Mouse (Mus musculus) liver, adult 2 months (tissue): Measurements from ENCODE around the gene Tprkb. TPM values are rescaled to one million over a fixed set of nuclear protein-coding genes. Genes with fewer than 3 reads are reported as not detected.
"Not testable (repeated sequence)": the region's sequence is repeated elsewhere in the genome, so short reads cannot be mapped to it uniquely, and the experiment has no call there.

Experiments used
- DNase-seq: peaks from one replicate; pipeline ENCODE4 v3.0.0-alpha.2; 2011; ENCODE audit warnings: low read depth, low spot score; ENCODE audit errors: extremely low read depth
- H3K27ac ChIP-seq: fragments of 200-500 bp; replicated peaks from 2 replicates; pipeline ENCODE4 v1.5.1; 2012; ENCODE audit warnings: low read depth, mild to moderate bottlenecking, control low read depth, inconsistent platforms, low read length; ENCODE audit not compliant: insufficient read depth
- H3K27me3 ChIP-seq: fragments of 200-500 bp; 2 replicates; pipeline ENCODE4 v1.6.1; 2012; ENCODE audit warnings: mild to moderate bottlenecking, moderate library complexity, low read length, inconsistent platforms; ENCODE audit not compliant: control insufficient read depth, insufficient read depth
- H3K36me3 ChIP-seq: fragments of 200-500 bp; 2 replicates; pipeline ENCODE4 v1.6.1; 2012; ENCODE audit warnings: low read length, inconsistent platforms; ENCODE audit not compliant: control insufficient read depth, insufficient read depth
- H3K4me1 ChIP-seq: fragments of 200-500 bp; 2 replicates; pipeline ENCODE4 v1.6.1; 2011; ENCODE audit warnings: low read length; ENCODE audit not compliant: control insufficient read depth, insufficient read depth
- H3K4me3 ChIP-seq: fragments of 200-500 bp; 2 replicates; pipeline ENCODE4 v1.5.1; 2011; ENCODE audit warnings: low read depth, mild to moderate bottlenecking, control low read depth, low read length, moderate library complexity; ENCODE audit not compliant: insufficient read depth
- H3K79me2 ChIP-seq: fragments of 200-500 bp; 2 replicates; pipeline ENCODE4 v1.6.1; 2012; ENCODE audit warnings: inconsistent platforms, mild to moderate bottlenecking, low read length, moderate library complexity; ENCODE audit not compliant: control insufficient read depth, insufficient read depth
- H3K9ac ChIP-seq: fragments of 200-500 bp; 2 replicates; pipeline ENCODE4 v1.6.1; 2012; ENCODE audit warnings: low read depth, mild to moderate bottlenecking, control low read depth, inconsistent platforms, low read length
- CTCF ChIP-seq: fragments of 200-500 bp; IDR thresholded peaks from 2 replicates; pipeline ENCODE4 v1.5.1; 2011; ENCODE audit warnings: low read depth, low read length, control low read depth
- POLR2A ChIP-seq: fragments of 200-500 bp; IDR thresholded peaks from 2 replicates; pipeline ENCODE4 v1.6.1; 2011; ENCODE audit warnings: low read length, control low read depth; ENCODE audit not compliant: insufficient read depth; ENCODE audit errors: extremely low read depth
- WGBS: fragments of 180-500 bp; shearing (Covaris S2); methylation state at CpG from one replicate; pipeline ENCODE4 v1.1.7; 2018; 5-methylcytosine and 5-hydroxymethylcytosine counted together
- polyA plus RNA-seq: library from polyadenylated mRNA; depleted of rRNA; stranded (reverse); fragments of >200 nt; gene quantifications from 2 replicates; pipeline ENCODE4 v1.2.3, GENCODE M21; 2012; rRNA removed
- total RNA-seq: library from RNA; depleted of rRNA; stranded (reverse); fragments of >200 nt; gene quantifications from 2 replicates; pipeline ENCODE4 v1.2.3, GENCODE M21; 2014; rRNA removed

Tprkb gene
- total and polyA plus RNA-seq, 2 experiments = 100 to 170 TPM

- Histone ChIP-seq H3K4me1 (no peaks in the 10 kb centered on the region), H3K36me3 (no peaks in the 10 kb centered on the region), H3K79me2 (no peaks in the 10 kb centered on the region), H3K4me3 (no peak overlapping the region), H3K27ac (no peak overlapping the region), H3K9ac (no peak overlapping the region), H3K27me3 (no peaks in the 10 kb centered on the region)
- WGBS = 73% methylated on average over 10 of the region's 10 CpGs
- no peak for TF ChIP-seq POLR2A
- TF ChIP-seq CTCF = no peak
- DNase-seq = no peak
These were observed 63.4 kb downstream of the Tprkb start for GRCm38 (mm10) chr6:85974941-85975617.

- H3K4me1 ChIP-seq = no peaks in the 10 kb centered on the region
- no peaks in the 10 kb centered on the region for H3K27me3 ChIP-seq
- no peak overlapping the region for H3K27ac ChIP-seq
- no peak for TF ChIP-seq CTCF
- TF ChIP-seq POLR2A = no peak
- no peaks in the 10 kb centered on the region for H3K79me2 ChIP-seq
- H3K9ac ChIP-seq = no peak overlapping the region
- no peak for DNase-seq
- WGBS = 86% methylated on average over 1 of the region's 1 CpGs
- no peak overlapping the region for H3K4me3 ChIP-seq
- no peaks in the 10 kb centered on the region for H3K36me3 ChIP-seq
These were observed 64.1 kb downstream of the Tprkb start for GRCm38 (mm10) chr6:85975761-85976160.

GRCm38 (mm10) chr6:85976242-85976641 is 64.6 kb downstream of the Tprkb start:
- 82% methylated on average over 5 of the region's 5 CpGs for WGBS
- H3K27ac ChIP-seq = no peak overlapping the region
- DNase-seq = no peak
- H3K79me2 ChIP-seq = no peaks in the 10 kb centered on the region
- H3K27me3 ChIP-seq = no peaks in the 10 kb centered on the region
- TF ChIP-seq CTCF (no peak), POLR2A (no peak)
- H3K9ac ChIP-seq = no peak overlapping the region
- H3K4me3 ChIP-seq = no peak overlapping the region
- H3K4me1 ChIP-seq = no peaks in the 10 kb centered on the region
- H3K36me3 ChIP-seq = no peaks in the 10 kb centered on the region

- not testable (repeated sequence) for H3K27me3 ChIP-seq, H3K79me2 ChIP-seq, DNase-seq, H3K4me3 ChIP-seq, H3K4me1 ChIP-seq, H3K36me3 ChIP-seq, H3K27ac ChIP-seq, H3K9ac ChIP-seq
- WGBS = 92% methylated on average over 4 of the region's 4 CpGs
These were observed 67.1 kb downstream of the Tprkb start for GRCm38 (mm10) chr6:85978736-85979135.

Other genes starting within 250 kb of the Tprkb start
- gene Nat8f7, start 198.7 kb upstream of the Tprkb start, total RNA-seq = 1.0 TPM in 1 of 2 replicates, not detected in the other
- 8.9 and 9.2 TPM in 2 replicates for gene Nat8f7, start 198.7 kb upstream of the Tprkb start, polyA plus RNA-seq
- gene Nat8f3, start 146.1 kb upstream of the Tprkb start, total RNA-seq = 0.20 and 0.28 TPM in 2 replicates
- 0.06 and 0.16 TPM in 2 replicates for gene Nat8f3, start 146.1 kb upstream of the Tprkb start, polyA plus RNA-seq
- not detected in 2 replicates for gene Nat8f6, start 90.9 kb upstream of the Tprkb start, total RNA-seq
- 0.28 and 0.57 TPM in 2 replicates for gene Nat8f6, start 90.9 kb upstream of the Tprkb start, polyA plus RNA-seq
- gene Nat8f5, start 90.9 kb upstream of the Tprkb start, total RNA-seq = 0.18 and 0.27 TPM in 2 replicates
- 0.53 and 2.7 TPM in 2 replicates for gene Nat8f5, start 90.9 kb upstream of the Tprkb start, polyA plus RNA-seq
- gene Nat8, start 79.8 kb upstream of the Tprkb start, total RNA-seq = 0.18 and 0.27 TPM in 2 replicates
- 1.2 and 3.4 TPM in 2 replicates for gene Nat8, start 79.8 kb upstream of the Tprkb start, polyA plus RNA-seq
- gene Nat8f2, start 42.7 kb upstream of the Tprkb start, total RNA-seq = 524 and 612 TPM in 2 replicates
- 256 and 307 TPM in 2 replicates for gene Nat8f2, start 42.7 kb upstream of the Tprkb start, polyA plus RNA-seq
- 4.4 and 4.5 TPM in 2 replicates for gene Nat8f4, start 7.0 kb upstream of the Tprkb start, total RNA-seq
- 2.9 and 3.5 TPM in 2 replicates for gene Nat8f4, start 7.0 kb upstream of the Tprkb start, polyA plus RNA-seq
- 328 and 390 TPM in 2 replicates for gene Nat8f1, start 3.8 kb downstream of the Tprkb start, total RNA-seq
- 627 and 681 TPM in 2 replicates for gene Nat8f1, start 3.8 kb downstream of the Tprkb start, polyA plus RNA-seq
- gene Dusp11, start 49.8 kb downstream of the Tprkb start, total RNA-seq = 26.1 and 37.7 TPM in 2 replicates
- 19.6 and 28.9 TPM in 2 replicates for gene Dusp11, start 49.8 kb downstream of the Tprkb start, polyA plus RNA-seq
- not detected in 2 replicates for gene Figla, start 104.3 kb downstream of the Tprkb start, total RNA-seq
- gene Figla, start 104.3 kb downstream of the Tprkb start, polyA plus RNA-seq = not detected in 2 replicates
- under 0.01 and 0.20 TPM in 2 replicates for gene Add2, start 116.8 kb downstream of the Tprkb start, total RNA-seq
- gene Add2, start 116.8 kb downstream of the Tprkb start, polyA plus RNA-seq = not detected in 2 replicates